Mouse (Mus musculus) midbrain, postnatal 0 days (tissue): ENCODE measurements around the gene Avl9. TPM values are rescaled to one million over a fixed set of nuclear protein-coding genes. Genes with fewer than 3 reads are reported as not detected.

Source experiments
- ATAC-seq: fragments of 200-750 bp; cut with Nextera tagmentation; 2 replicates; pipeline ENCODE4 v1.8.0; 2017; ENCODE audit warnings: moderate number of reproducible peaks, mild to moderate bottlenecking, moderate TSS enrichment, moderate library complexity; ENCODE audit not compliant: low FRiP score
- DNase-seq: peaks from one replicate; pipeline ENCODE4 v3.0.0-alpha.2; 2015; ENCODE audit warnings: low spot score
- H3K27ac ChIP-seq: fragments of 300-500 bp; sonication (generic); 2 replicates; pipeline ENCODE4 v1.5.1; 2014; ENCODE audit warnings: low read depth, mild to moderate bottlenecking, low read length, mixed read lengths
- H3K27me3 ChIP-seq: fragments of 300-500 bp; sonication (generic); 2 replicates; pipeline ENCODE4 v1.6.1; 2014; ENCODE audit warnings: low read length, control low read depth, mixed read lengths; ENCODE audit not compliant: insufficient read depth
- H3K36me3 ChIP-seq: fragments of 300-500 bp; sonication (generic); 2 replicates; pipeline ENCODE4 v1.6.1; 2014; ENCODE audit warnings: low read length, control low read depth, mixed read lengths; ENCODE audit not compliant: insufficient read depth
- H3K4me1 ChIP-seq: fragments of 300-500 bp; sonication (generic); 2 replicates; pipeline ENCODE4 v1.6.1; 2014; ENCODE audit warnings: mild to moderate bottlenecking, control low read depth, antibody characterized with exemption, low read length, mixed read lengths; ENCODE audit not compliant: insufficient read depth
- H3K4me2 ChIP-seq: fragments of 300-500 bp; sonication (generic); 2 replicates; pipeline ENCODE4 v1.6.1; 2014; ENCODE audit warnings: low read depth, mild to moderate bottlenecking, low read length, mixed read lengths; ENCODE audit not compliant: poor library complexity, severe bottlenecking
- H3K4me3 ChIP-seq: fragments of 300-500 bp; sonication (generic); 2 replicates; pipeline ENCODE4 v1.5.1; 2014; ENCODE audit warnings: low read depth, mild to moderate bottlenecking, low read length, moderate library complexity
- H3K9ac ChIP-seq: fragments of 300-500 bp; sonication (generic); replicated peaks from 2 replicates; pipeline ENCODE4 v1.6.1; 2014; ENCODE audit warnings: mild to moderate bottlenecking, low read length, moderate library complexity, mixed read lengths; ENCODE audit not compliant: poor library complexity, severe bottlenecking
- H3K9me3 ChIP-seq: fragments of 300-500 bp; sonication (generic); 2 replicates; pipeline ENCODE4 v1.6.1; 2016; ENCODE audit warnings: low read length, control low read depth
- CTCF ChIP-seq: IDR thresholded peaks from 2 replicates; pipeline ENCODE4 v1.5.1; 2016; ENCODE audit warnings: antibody characterized with exemption, mild to moderate bottlenecking
- WGBS: fragments of 180-500 bp; shearing (Covaris S2); extraction: QIAGEN DNeasy Blood & Tissue Kit; methylation state at CpG from one replicate; pipeline ENCODE4 v1.1.7; 2014; 5-methylcytosine and 5-hydroxymethylcytosine counted together
- polyA plus RNA-seq: library from polyadenylated mRNA; unstranded; fragments of >200 nt; fragmentation: Nextera tagmentation; extraction: Ambion mirVana; gene quantifications from 2 replicates; pipeline ENCODE4 v1.2.1, GENCODE M21; 2015
- total RNA-seq: library from RNA; depleted of rRNA; stranded (reverse); fragments of >200 nt; gene quantifications from 2 replicates; pipeline ENCODE4 v1.2.3, GENCODE M21; 2014

Avl9 gene
- total and polyA plus RNA-seq, 2 experiments from 2014 or later: 19.7 to 46.9 TPM

GRCm38 (mm10) chr6:56779636-56780035, 64.9 kb downstream of the Avl9 start:
- no peak overlapping the region for H3K9ac ChIP-seq
- no peaks in the 10 kb centered on the region for H3K27me3 ChIP-seq
- H3K27ac ChIP-seq: no peak overlapping the region
- no peaks in the 10 kb centered on the region for H3K4me1 ChIP-seq
- no peak overlapping the region for H3K4me3 ChIP-seq
- no peaks in the 10 kb centered on the region for H3K9me3 ChIP-seq
- H3K4me2 ChIP-seq: no peak overlapping the region
- ATAC-seq (no peak), DNase-seq (no peak)
- no peak for TF ChIP-seq CTCF
- WGBS: 95% methylated on average over 5 of the region's 5 CpGs
- peaks cover 17% of the 10 kb centered on the region for H3K36me3 ChIP-seq

DNA sequence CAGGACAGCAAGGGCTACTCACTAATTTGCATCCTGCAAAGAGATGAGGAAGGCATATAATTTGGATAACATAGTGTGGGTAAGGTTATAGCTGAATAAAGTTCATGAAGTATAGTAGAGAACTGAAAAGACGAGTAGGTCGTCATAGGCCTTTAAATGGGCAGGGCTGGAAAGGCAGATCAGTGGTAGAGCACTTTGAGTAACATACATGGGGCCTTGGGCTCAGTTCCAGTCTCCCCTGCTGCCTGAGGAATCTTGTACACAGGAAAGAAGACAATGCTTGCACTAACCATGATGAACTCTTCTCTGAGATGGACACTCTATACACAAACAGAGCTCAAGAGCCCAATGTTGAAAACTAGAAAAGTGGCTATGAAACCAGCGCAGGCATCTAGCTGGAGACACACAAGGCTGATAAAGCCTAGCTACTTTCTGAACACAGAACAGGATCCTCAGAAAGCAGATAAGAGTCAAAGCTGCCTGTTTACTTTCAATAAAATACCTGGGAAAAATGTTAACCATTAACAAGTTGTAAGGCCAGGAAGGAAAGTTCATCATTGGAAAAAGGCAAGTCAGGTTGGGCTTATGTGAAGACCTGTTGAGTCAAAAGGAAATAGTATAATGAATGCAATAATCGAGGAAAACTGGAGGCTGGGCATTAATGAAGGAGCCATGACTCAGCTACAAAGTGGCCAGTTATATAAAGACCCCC, 69.0 kb downstream of the Avl9 start:
- WGBS: 92% methylated on average over 4 of the region's 4 CpGs

DNA sequence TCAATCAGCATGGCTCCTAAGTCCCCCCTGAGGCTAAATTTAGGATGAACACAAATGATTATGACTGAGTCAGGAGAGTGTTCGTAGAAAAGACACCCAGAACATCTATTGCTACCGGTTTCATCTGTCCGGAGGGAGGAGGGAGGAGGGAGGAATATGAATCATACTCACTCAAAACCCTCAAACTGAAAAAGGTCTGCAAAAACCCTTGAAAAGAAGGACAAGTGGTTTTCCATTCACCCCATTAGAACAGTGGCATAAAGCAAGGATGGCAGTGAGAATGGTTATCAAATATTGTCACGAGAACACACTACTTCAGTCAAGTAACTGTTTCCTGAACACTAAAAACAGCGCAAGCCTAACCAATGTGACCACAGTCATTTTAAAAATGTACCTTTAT, 70.4 kb downstream of the Avl9 start:
- WGBS: 83% methylated on average over 5 of the region's 5 CpGs
- no peak overlapping the region for H3K9ac ChIP-seq
- no peak overlapping the region for H3K4me2 ChIP-seq
- H3K9me3 ChIP-seq: no peaks in the 10 kb centered on the region
- peaks cover 8% of the 10 kb centered on the region; the same call in 1 of the 2 replicates for H3K36me3 ChIP-seq
- no peak overlapping the region for H3K4me3 ChIP-seq
- no peak for ATAC-seq
- H3K4me1 ChIP-seq: no peaks in the 10 kb centered on the region
- H3K27ac ChIP-seq: no peak overlapping the region
- TF ChIP-seq CTCF: no peak
- H3K27me3 ChIP-seq: no peaks in the 10 kb centered on the region
- no peak for DNase-seq

More for the DNA sequence above, 69.0 kb downstream of the Avl9 start:
- Histone ChIP-seq H3K27ac (no peak overlapping the region), H3K27me3 (no peaks in the 10 kb centered on the region), H3K4me2 (no peak overlapping the region), H3K4me3 (no peak overlapping the region), H3K4me1 (no peaks in the 10 kb centered on the region), H3K9ac (no peak overlapping the region), H3K9me3 (no peaks in the 10 kb centered on the region), H3K36me3 (peaks cover 15% of the 10 kb centered on the region)
- TF ChIP-seq CTCF: no peak
- ATAC-seq: no peak
- DNase-seq: no peak

DNA sequence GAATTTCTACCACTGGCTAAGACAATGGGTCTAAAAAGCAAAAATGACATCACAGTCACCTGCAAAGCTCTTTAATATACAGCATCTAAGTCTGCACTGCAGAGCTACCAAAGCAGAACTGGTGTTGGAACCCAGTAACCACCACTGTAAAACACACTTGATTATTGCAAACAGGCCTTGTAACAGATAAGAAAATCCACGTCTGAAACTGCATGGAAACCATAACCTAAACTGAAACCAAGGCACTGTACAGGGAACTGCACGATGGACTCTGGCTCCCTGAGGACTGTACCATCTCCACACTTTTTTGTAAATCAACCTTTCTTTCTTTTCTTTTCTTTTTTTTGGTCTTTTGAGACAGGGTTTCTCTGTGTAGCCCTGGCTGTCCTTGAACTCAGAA, 73.0 kb downstream of the Avl9 start:
- Histone ChIP-seq H3K27ac (no peak overlapping the region), H3K4me2 (no peak overlapping the region), H3K4me3 (no peak overlapping the region), H3K36me3 (0 out of 2 replicates have a peak, but pooled peaks cover 4% of the 10 kb centered on the region), H3K9ac (no peak overlapping the region), H3K4me1 (no peaks in the 10 kb centered on the region), H3K9me3 (no peaks in the 10 kb centered on the region), H3K27me3 (no peaks in the 10 kb centered on the region)
- TF ChIP-seq CTCF: no peak
- no peak for DNase-seq
- ATAC-seq: no peak
- 90% methylated on average over 2 of the region's 2 CpGs for whole genome bisulfite sequencing

GRCm38 (mm10) chr6:56789336-56789735, 74.6 kb downstream of the Avl9 start:
- no peaks in the 10 kb centered on the region for H3K27me3 ChIP-seq
- TF ChIP-seq CTCF: no peak
- no peak overlapping the region for H3K9ac ChIP-seq
- ATAC-seq (no peak), DNase-seq (no peak)
- H3K9me3 ChIP-seq: no peaks in the 10 kb centered on the region
- no peak overlapping the region for H3K27ac ChIP-seq
- 83% methylated on average over 3 of the region's 3 CpGs for WGBS
- no peak overlapping the region for H3K4me2 ChIP-seq
- H3K4me1 ChIP-seq: no peaks in the 10 kb centered on the region
- no peak overlapping the region for H3K4me3 ChIP-seq
- H3K36me3 ChIP-seq: 0 out of 2 replicates have a peak, but pooled peaks cover 4% of the 10 kb centered on the region

DNA sequence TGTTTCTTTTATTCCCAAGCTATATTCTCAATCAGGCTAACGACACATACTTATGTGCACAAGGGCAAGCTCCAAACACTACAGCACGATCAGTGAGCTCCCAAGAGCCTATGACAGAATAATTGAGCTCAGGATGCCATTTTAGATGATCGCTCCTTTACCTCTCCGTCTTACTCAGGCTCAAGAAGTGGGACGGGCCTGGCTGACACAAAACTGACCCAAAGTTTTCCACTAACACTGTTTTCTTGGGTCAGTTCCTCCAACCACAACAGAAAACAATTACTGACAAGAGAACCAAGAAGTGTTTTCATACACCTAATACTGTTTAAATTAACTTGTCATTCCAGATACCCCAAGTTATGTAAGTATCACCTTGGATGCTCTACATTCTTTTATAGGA, 80.1 kb downstream of the Avl9 start:
- H3K36me3 ChIP-seq: no peaks in the 10 kb centered on the region
- no peak overlapping the region for H3K27ac ChIP-seq
- WGBS: 82% methylated on average over 5 of the region's 5 CpGs
- H3K4me3 ChIP-seq: no peak overlapping the region
- H3K9ac ChIP-seq: no peak overlapping the region
- H3K4me1 ChIP-seq: peaks cover 6% of the 10 kb centered on the region
- no peak for ATAC-seq
- no peaks in the 10 kb centered on the region for H3K27me3 ChIP-seq
- DNase-seq: no peak
- no peak overlapping the region; the same call in 1 of the 2 replicates for H3K4me2 ChIP-seq
- TF ChIP-seq CTCF: no peak
- H3K9me3 ChIP-seq: no peaks in the 10 kb centered on the region
